ENCODE assay signal across 19 mouse cellular contexts in genomic region chr6:120225355-120225754, GRCm38 (mm10).
DNase-seq lines count a peak whose midpoint lies in the region; ATAC-seq and TF ChIP-seq lines count a peak whose summit lies in the region.
"Had no signal": no experiment of that assay in that cellular context is flagged by ENCODE, and none has a peak within 500 bp of the region (broad histone marks: within the 10 kb centered on the region; RNA-seq: fewer than 3 reads in every experiment).

No protein-coding gene starts in this region.

- peak; percentile 26; the same call in 1 of the 2 replicates for ATAC-seq in embryonic facial prominence, embryonic 11.5 days (replicated peaks; ENCODE audit: insufficient number of reproducible peaks, low FRiP score, low TSS enrichment, low read depth)
- ATAC-seq in kidney, embryonic 15.5 days (replicated peaks; ENCODE audit: low FRiP score), result 0 out of 2 replicates have a peak, but pooled peaks have one; percentile 8
- peak; percentile 32 for ATAC-seq in Patski
- no peak for ATAC-seq in limb, embryonic 15.5 days (ENCODE audit: insufficient number of reproducible peaks, low FRiP score, low TSS enrichment, low read depth)
- ATAC-seq in activated CD4-positive, CD25-positive, alpha-beta regulatory T cell, adult 4 months, result no peak

- H3K36me3 ChIP-seq in embryonic facial prominence, embryonic 11.5 days (replicated peaks; ENCODE audit: control insufficient read depth, insufficient read depth, low read depth, low read length), result no peaks in the 10 kb centered on the region
- no peaks in the 10 kb centered on the region for H3K36me3 ChIP-seq in embryonic facial prominence, embryonic 10.5 days (replicated peaks)
- no peaks in the 10 kb centered on the region for H3K36me3 ChIP-seq in kidney, embryonic 15.5 days
- H3K36me3 ChIP-seq in limb, embryonic 15.5 days, result no peaks in the 10 kb centered on the region
- H3K36me3 ChIP-seq: embryonic facial prominence, embryonic 12.5 days; lung, embryonic 15.5 days had no signal

- H3K9me3 ChIP-seq in embryonic facial prominence, embryonic 11.5 days (replicated peaks; ENCODE audit: control insufficient read depth, low read length), result no peaks in the 10 kb centered on the region
- no peaks in the 10 kb centered on the region for H3K9me3 ChIP-seq in embryonic facial prominence, embryonic 10.5 days
- no peaks in the 10 kb centered on the region for H3K9me3 ChIP-seq in kidney, embryonic 15.5 days (replicated peaks)
- H3K9me3 ChIP-seq in limb, embryonic 15.5 days, result no peaks in the 10 kb centered on the region
- H3K9me3 ChIP-seq: embryonic facial prominence, embryonic 12.5 days; lung, embryonic 15.5 days had no signal

- CTCF ChIA-PET in Patski (lab: Charles Lee), result interaction anchor here (1.1 to 2.9 kb wide), 3 partner anchors 70 to 107 kb away, joined by 3 to 15 read pairs (median 3); no protein-coding TSS in a partner anchor

- H3K4me3 ChIP-seq in embryonic facial prominence, embryonic 11.5 days (ENCODE audit: low read depth, low read length), result no peak overlapping the region
- no peak overlapping the region for H3K4me3 ChIP-seq in embryonic facial prominence, embryonic 10.5 days
- no peak overlapping the region for H3K4me3 ChIP-seq in kidney, embryonic 15.5 days (replicated peaks)
- H3K4me3 ChIP-seq in limb, embryonic 15.5 days, result no peak overlapping the region
- H3K4me3 ChIP-seq: embryonic facial prominence, embryonic 12.5 days; lung, embryonic 15.5 days had no signal

- POLR2A ChIA-PET in Patski (lab: Charles Lee), result interaction anchor here (1.4 kb wide), 1 partner anchor 11 kb away, joined by 3 read pairs; no protein-coding TSS in a partner anchor

- H3K9ac ChIP-seq in embryonic facial prominence, embryonic 11.5 days (replicated peaks; ENCODE audit: low read length), result no peak overlapping the region
- H3K9ac ChIP-seq in kidney, embryonic 15.5 days, result no peak overlapping the region
- no peak overlapping the region for H3K9ac ChIP-seq in limb, embryonic 15.5 days
- H3K9ac ChIP-seq: embryonic facial prominence, embryonic 12.5 days; liver, embryonic 14.5 days; lung, embryonic 15.5 days had no signal

- no peak for TF ChIP-seq CTCF in Patski (IDR thresholded peaks at IDR 0.05)

- no peaks in the 10 kb centered on the region for H3K27me3 ChIP-seq in embryonic facial prominence, embryonic 11.5 days (ENCODE audit: control insufficient read depth, insufficient read depth, low read length)
- no peaks in the 10 kb centered on the region for H3K27me3 ChIP-seq in embryonic facial prominence, embryonic 10.5 days (replicated peaks; ENCODE audit: low read depth, poor library complexity, severe bottlenecking)
- H3K27me3 ChIP-seq in kidney, embryonic 15.5 days, result no peaks in the 10 kb centered on the region
- no peaks in the 10 kb centered on the region for H3K27me3 ChIP-seq in Patski
- no peaks in the 10 kb centered on the region for H3K27me3 ChIP-seq in limb, embryonic 15.5 days
- H3K27me3 ChIP-seq: embryonic facial prominence, embryonic 12.5 days; lung, embryonic 15.5 days had no signal

- no peak overlapping the region for H3K4me2 ChIP-seq in embryonic facial prominence, embryonic 11.5 days (ENCODE audit: low read depth, low read length)
- H3K4me2 ChIP-seq in kidney, embryonic 15.5 days, result no peak overlapping the region
- no peak overlapping the region for H3K4me2 ChIP-seq in limb, embryonic 15.5 days
- H3K4me2 ChIP-seq: embryonic facial prominence, embryonic 12.5 days; lung, embryonic 15.5 days had no signal

- WGBS in embryonic facial prominence, embryonic 11.5 days, result 58% methylated on average over 6 of the region's 6 CpGs
- 50% methylated on average over 6 of the region's 6 CpGs for WGBS in embryonic facial prominence, embryonic 10.5 days
- WGBS in kidney, embryonic 15.5 days, result 64% methylated on average over 6 of the region's 6 CpGs
- WGBS in limb, embryonic 15.5 days, result 63% methylated on average over 6 of the region's 6 CpGs

- no peaks in the 10 kb centered on the region for H3K4me1 ChIP-seq in embryonic facial prominence, embryonic 11.5 days (ENCODE audit: control insufficient read depth, insufficient read depth, low read length)
- H3K4me1 ChIP-seq in embryonic facial prominence, embryonic 10.5 days, result peaks cover 13% of the 10 kb centered on the region
- H3K4me1 ChIP-seq in kidney, embryonic 15.5 days, result peaks cover 11% of the 10 kb centered on the region
- peaks cover 6% of the 10 kb centered on the region; the same call in 1 of the 2 replicates for H3K4me1 ChIP-seq in limb, embryonic 15.5 days

- DNase-seq in embryonic facial prominence, embryonic 11.5 days (ENCODE audit: low spot score), result peak; percentile 6
- no peak for DNase-seq in embryonic facial prominence, embryonic 10.5 days (ENCODE audit: low spot score)
- DNase-seq in kidney, postnatal 25 days, result no peak
- no peak for DNase-seq in Patski (ENCODE audit: low read depth, low spot score)
- DNase-seq in left cerebral cortex, adult 11 months (ENCODE audit: low spot score), result no peak
- DNase-seq: adrenal gland, postnatal 14 days; B cell, adult 2 months; cerebellum, postnatal 25 days; heart, postnatal 4 days; kidney, postnatal 14 days; lung, postnatal 4 days; right cerebral cortex, adult 18-20 months; thymus, postnatal 14 days had no signal

- H3K27ac ChIP-seq in embryonic facial prominence, embryonic 11.5 days (replicated peaks; ENCODE audit: low read depth, low read length), result no peak overlapping the region
- no peak overlapping the region for H3K27ac ChIP-seq in embryonic facial prominence, embryonic 10.5 days (replicated peaks)
- no peak overlapping the region for H3K27ac ChIP-seq in kidney, embryonic 15.5 days
- peak overlapping the region; percentile 47; the same call in 1 of the 2 replicates for H3K27ac ChIP-seq in limb, embryonic 15.5 days
- H3K27ac ChIP-seq: embryonic facial prominence, embryonic 12.5 days; liver, embryonic 14.5 days; lung, embryonic 15.5 days had no signal

- in situ Hi-C loops in Patski (cut with MboI; ENCODE audit: low pct_unique_long_range_greater_than_20kb), result no loop called here

Comparison
In these comparisons a context has a peak if more than half of its experiments do, and no peak if none do; other contexts are left out.
1. ATAC-seq: peak in embryonic facial prominence, embryonic 11.5 days (single experiment), kidney, embryonic 15.5 days (single experiment) and Patski (single experiment); none in limb, embryonic 15.5 days (single experiment) and activated CD4-positive, CD25-positive, alpha-beta regulatory T cell, adult 4 months (single experiment).